Mouse (Mus musculus) NIH3T3 (cell line): Measurements from ENCODE around the gene Insrr.

Experiments
- DNase-seq: peaks from one replicate; pipeline ENCODE4 v3.0.0-alpha.2; 2012; ENCODE audit warnings: low read depth

Insrr gene

GRCm38 (mm10) chr3:87796736-87797334 is at the start of gene Insrr:
Gene Insrr (plus strand): TSS chr3:87796951.
- DNase-seq: no peak

- DNase-seq: no peak
These were observed 48.3 kb upstream of the Insrr start, which contains the start of gene Lrrc71 for GRCm38 (mm10) chr3:87748431-87748830. Gene Lrrc71 (minus strand): TSS chr3:87748625.

GRCm38 (mm10) chr3:87749036-87749435 is 47.7 kb upstream of the Insrr start:
- DNase-seq: peak; percentile 86

- DNase-seq: no peak
These were observed 46.8 kb upstream of the Insrr start for GRCm38 (mm10) chr3:87749977-87750376.

- no peak for DNase-seq
These were observed 44.2 kb upstream of the Insrr start for GRCm38 (mm10) chr3:87752567-87752966.

GRCm38 (mm10) chr3:87753829-87754228 is 42.9 kb upstream of the Insrr start:
- no peak for DNase-seq

GRCm38 (mm10) chr3:87755964-87756363 is 40.8 kb upstream of the Insrr start:
- no peak for DNase-seq

- no peak for DNase-seq
These were observed 40.3 kb upstream of the Insrr start for GRCm38 (mm10) chr3:87756488-87756887.

- peak; percentile 82 for DNase-seq
These were observed 38.1 kb upstream of the Insrr start for GRCm38 (mm10) chr3:87758641-87759040.

GRCm38 (mm10) chr3:87761408-87762375 is 35.1 kb upstream of the Insrr start:
- peak; percentile 80 for DNase-seq

GRCm38 (mm10) chr3:87763202-87763601 is 33.5 kb upstream of the Insrr start:
- no peak for DNase-seq

GRCm38 (mm10) chr3:87763683-87764289 is 33.0 kb upstream of the Insrr start:
- DNase-seq: peak; percentile 89

- peak; percentile 78 for DNase-seq
These were observed 32.2 kb upstream of the Insrr start for GRCm38 (mm10) chr3:87764506-87764905.

GRCm38 (mm10) chr3:87765091-87765490 is 31.7 kb upstream of the Insrr start:
- peak; percentile 72 for DNase-seq

- no peak for DNase-seq
These were observed 31.0 kb upstream of the Insrr start for GRCm38 (mm10) chr3:87765631-87766283.

GRCm38 (mm10) chr3:87766284-87766667 is 30.5 kb upstream of the Insrr start:
- DNase-seq: no peak

GRCm38 (mm10) chr3:87767764-87768163 is 29.0 kb upstream of the Insrr start:
- peak; percentile 40 for DNase-seq

GRCm38 (mm10) chr3:87768431-87768830 is 28.3 kb upstream of the Insrr start:
- peak; percentile 51 for DNase-seq

- DNase-seq: peak; percentile 96
These were observed 27.9 kb upstream of the Insrr start for GRCm38 (mm10) chr3:87768844-87769243.

- no peak for DNase-seq
These were observed 27.2 kb upstream of the Insrr start for GRCm38 (mm10) chr3:87769506-87769905.

GRCm38 (mm10) chr3:87770280-87770679 is 26.5 kb upstream of the Insrr start:
- peak; percentile 84 for DNase-seq

- no peak for DNase-seq
These were observed 25.7 kb upstream of the Insrr start for GRCm38 (mm10) chr3:87771088-87771487.
